Mouse (Mus musculus): ENCODE measurements around the gene Plxnb3.

GRCm38 (mm10) chrX:73765311-73765710 is 8.4 kb downstream of the Plxnb3 start:
- TF ChIP-seq CTCF (IDR thresholded peaks at IDR 0.05; ENCODE audit: low read depth), result no peak
- no peak for TF ChIP-seq EP300 (IDR thresholded peaks at IDR 0.05; ENCODE audit: low read depth)
